Mouse (Mus musculus) leukemia stem cell, adult 10-12 weeks (primary cell): Measurements from ENCODE around the gene Dmp1. TPM values are rescaled to one million over a fixed set of nuclear protein-coding genes. Genes with fewer than 3 reads are reported as not detected.

Experiments used
- polyA plus RNA-seq: library from polyadenylated mRNA; stranded (reverse); fragments of >175 nt; gene quantifications from 2 replicates; pipeline ENCODE4 v1.2.3, GENCODE M21; 2012; ENCODE audit warnings: low replicate concordance

Gene Dmp1
- not detected in 2 replicates for polyA plus RNA-seq

DNA sequence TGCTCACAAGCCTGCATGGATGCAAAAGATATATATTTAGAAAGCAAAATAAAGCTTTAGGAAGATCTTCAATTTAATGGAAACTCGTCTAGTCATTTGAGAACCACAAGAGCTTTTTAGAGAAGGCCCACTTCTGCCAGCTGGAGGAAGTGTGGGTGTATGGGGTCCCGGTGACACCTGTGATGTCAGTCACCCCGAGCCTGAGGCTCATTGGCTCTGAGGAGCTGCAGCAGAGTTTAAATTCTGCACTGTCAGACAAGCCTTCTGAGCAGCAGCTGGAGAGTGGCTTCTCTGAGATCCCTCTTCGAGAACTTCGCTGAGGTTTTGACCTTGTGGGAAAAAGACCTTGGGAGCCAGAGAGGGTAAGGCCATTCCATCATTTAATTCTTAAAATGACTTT, at the start of gene Dmp1:
Dmp1 (plus strand) TSS at position 263 of the 400 bp plus-strand sequence.

DNA sequence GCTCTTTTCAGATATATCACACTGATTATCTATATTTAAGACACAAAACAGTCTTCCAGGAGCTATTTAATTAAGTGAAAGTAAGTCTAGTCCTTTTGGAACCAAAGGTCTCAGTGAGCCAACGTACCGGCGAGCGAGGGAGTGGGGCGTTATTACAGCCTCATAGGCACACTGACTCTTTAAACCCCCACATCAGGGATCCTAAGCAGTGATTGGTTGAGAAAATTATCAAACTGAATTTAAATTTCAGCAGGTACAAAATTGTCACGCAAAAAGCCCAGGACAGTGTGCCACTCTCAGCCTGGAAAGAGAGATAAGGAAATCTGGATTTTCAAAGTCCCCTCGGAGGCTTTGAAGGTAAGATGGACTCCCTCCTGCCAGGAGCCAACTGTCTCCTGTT, 32.0 kb upstream of the Dmp1 start, which contains the start of gene Dspp:
Dspp (plus strand) TSS at position 301 of the 400 bp plus-strand sequence.

Other genes with a start within 250 kb of the Dmp1 start
- not detected in 2 replicates for gene Hsd17b13, start 225.2 kb upstream of the Dmp1 start, polyA plus RNA-seq
- gene Hsd17b11, start 180.7 kb upstream of the Dmp1 start, polyA plus RNA-seq = 0.79 and 1.0 TPM in 2 replicates
- gene Nudt9, start 156.3 kb upstream of the Dmp1 start, polyA plus RNA-seq = 253 and 295 TPM in 2 replicates
- gene Gm17660, start 125.0 kb upstream of the Dmp1 start, polyA plus RNA-seq = not detected in 2 replicates
- 0.54 TPM in 1 of 2 replicates, not detected in the other for gene Sparcl1, start 88.9 kb upstream of the Dmp1 start, polyA plus RNA-seq
- gene Dspp, start 31.9 kb upstream of the Dmp1 start, polyA plus RNA-seq = not detected in 2 replicates
- not detected in 2 replicates for gene Ibsp, start 96.6 kb downstream of the Dmp1 start, polyA plus RNA-seq
- gene Mepe, start 122.7 kb downstream of the Dmp1 start, polyA plus RNA-seq = not detected in 2 replicates
- gene Spp1, start 232.5 kb downstream of the Dmp1 start, polyA plus RNA-seq = not detected in 2 replicates